Mouse (Mus musculus) urinary bladder, postnatal 25 days (tissue): ENCODE results near the gene Fancd2.

ENCODE experiments used
- DNase-seq: peaks from one replicate; pipeline ENCODE4 v3.0.0; 2022; ENCODE audit warnings: low spot score

Fancd2 gene

DNA sequence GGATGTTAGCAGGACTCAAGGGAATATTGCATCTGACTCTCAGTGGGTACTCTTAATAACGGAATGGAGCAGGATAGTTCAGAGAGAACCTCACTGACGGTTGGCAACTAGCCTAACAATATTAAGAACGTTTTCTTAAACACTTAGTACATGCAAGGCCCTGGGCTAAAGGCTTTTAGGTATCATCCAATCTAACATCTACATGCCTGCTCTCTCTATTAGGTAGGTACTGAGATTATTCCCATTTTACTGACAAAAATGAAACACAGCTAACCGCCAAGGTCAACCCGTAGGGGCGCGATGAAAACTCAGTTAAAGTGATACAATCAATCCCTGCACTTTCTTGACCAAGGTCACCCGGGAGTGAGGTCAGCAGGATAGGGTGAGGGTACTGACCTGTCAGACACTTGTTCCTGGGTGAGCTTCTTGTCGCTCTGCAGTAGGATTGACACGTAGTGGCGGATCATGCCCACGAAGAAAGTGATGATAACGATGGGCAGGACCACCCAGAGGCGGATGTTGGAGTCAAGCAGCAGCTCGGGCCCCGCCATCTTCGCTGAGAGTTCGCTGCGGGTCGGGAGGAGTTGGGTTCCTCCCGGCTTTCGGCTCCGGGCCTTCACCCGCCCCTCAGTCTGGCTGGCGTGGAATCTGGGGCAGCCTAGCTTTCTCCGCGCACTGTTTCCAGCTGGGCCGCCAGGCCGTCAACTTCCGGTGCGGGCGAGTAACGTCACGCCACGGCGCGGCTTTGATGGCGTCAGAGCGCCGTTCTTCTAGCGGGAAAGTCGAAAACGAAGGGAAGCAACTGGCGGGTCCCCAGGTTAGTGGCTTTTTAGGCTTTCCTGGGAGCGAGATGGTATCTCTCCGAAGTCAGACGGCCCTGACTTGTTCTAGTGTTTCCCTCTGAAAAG lies at the start of gene Fancd2, which contains the start of gene Emc3:
Gene Fancd2, plus strand, starts transcription at position 751 of the 908 bp plus-strand sequence.
Gene Emc3, minus strand, starts transcription at position 721 of the 908 bp plus-strand sequence.
- peak; percentile 94 for DNase-seq

DNA sequence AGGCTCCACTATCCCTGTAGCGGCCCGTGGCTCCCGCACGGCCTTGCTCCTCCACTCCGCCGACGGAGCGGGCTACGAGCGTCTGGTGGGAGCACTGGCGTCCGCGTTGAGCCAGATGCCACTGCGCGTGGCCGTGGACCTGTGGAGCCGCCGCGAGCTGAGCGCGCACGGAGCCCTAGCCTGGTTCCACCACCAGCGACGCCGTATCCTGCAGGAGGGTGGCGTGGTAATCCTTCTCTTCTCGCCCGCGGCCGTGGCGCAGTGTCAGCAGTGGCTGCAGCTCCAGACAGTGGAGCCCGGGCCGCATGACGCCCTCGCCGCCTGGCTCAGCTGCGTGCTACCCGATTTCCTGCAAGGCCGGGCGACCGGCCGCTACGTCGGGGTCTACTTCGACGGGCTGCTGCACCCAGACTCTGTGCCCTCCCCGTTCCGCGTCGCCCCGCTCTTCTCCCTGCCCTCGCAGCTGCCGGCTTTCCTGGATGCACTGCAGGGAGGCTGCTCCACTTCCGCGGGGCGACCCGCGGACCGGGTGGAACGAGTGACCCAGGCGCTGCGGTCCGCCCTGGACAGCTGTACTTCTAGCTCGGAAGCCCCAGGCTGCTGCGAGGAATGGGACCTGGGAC lies 48.9 kb upstream of the Fancd2 start:
- no peak for DNase-seq

GRCm38 (mm10) chr6:113483100-113483615 lies 48.3 kb upstream of the Fancd2 start, which contains the start of gene Creld1:
Creld1 (plus strand) TSS chr6:113483297.
- peak; percentile 83 for DNase-seq

- DNase-seq, result no peak
Measured at GRCm38 (mm10) chr6:113483729-113484128, 47.8 kb upstream of the Fancd2 start.

GRCm38 (mm10) chr6:113487125-113487576 lies 44.3 kb upstream of the Fancd2 start:
- DNase-seq, result no peak

GRCm38 (mm10) chr6:113489410-113489809 lies 42.1 kb upstream of the Fancd2 start:
- no peak for DNase-seq

- no peak for DNase-seq
Measured at GRCm38 (mm10) chr6:113492101-113492864, 39.2 kb upstream of the Fancd2 start.

- peak; percentile 85 for DNase-seq
Measured at GRCm38 (mm10) chr6:113494258-113494788, 37.2 kb upstream of the Fancd2 start.

DNA sequence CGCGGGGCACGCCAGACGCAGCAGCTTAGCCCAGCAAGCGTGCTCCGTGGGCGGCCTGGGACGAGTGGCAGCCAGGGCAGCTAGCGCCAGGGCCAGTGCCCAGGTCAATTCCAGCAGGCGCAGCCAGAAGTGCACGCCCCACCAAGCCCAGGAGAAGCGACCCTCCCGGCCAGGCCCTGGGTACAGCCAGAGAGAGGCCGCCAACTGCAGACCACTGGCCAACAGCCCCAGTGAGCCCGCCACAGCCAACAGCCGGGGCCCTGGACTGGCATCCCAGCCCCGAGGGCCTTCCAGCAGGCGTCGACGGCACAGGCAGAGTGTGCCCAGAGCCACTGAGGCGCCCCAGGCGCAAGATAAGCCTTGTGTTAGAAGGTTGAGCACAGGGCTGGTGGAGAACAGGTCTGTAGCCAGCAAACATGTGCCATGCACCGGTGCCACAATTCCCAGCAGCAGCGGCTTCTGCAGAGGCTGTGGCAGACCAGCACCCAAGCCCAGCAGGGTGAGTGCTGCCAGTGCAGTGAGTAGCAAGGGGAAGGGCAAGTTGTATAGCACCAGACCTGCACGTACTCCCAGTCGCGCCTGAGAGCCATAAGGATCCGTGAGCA lies 36.3 kb upstream of the Fancd2 start:
- no peak for DNase-seq

- DNase-seq, result no peak
Measured at GRCm38 (mm10) chr6:113499346-113499745, 32.1 kb upstream of the Fancd2 start.

- DNase-seq, result no peak
Measured at GRCm38 (mm10) chr6:113501388-113502084, 29.9 kb upstream of the Fancd2 start, which contains the start of gene Prrt3. Prrt3 (minus strand) TSS chr6:113501931.

DNA sequence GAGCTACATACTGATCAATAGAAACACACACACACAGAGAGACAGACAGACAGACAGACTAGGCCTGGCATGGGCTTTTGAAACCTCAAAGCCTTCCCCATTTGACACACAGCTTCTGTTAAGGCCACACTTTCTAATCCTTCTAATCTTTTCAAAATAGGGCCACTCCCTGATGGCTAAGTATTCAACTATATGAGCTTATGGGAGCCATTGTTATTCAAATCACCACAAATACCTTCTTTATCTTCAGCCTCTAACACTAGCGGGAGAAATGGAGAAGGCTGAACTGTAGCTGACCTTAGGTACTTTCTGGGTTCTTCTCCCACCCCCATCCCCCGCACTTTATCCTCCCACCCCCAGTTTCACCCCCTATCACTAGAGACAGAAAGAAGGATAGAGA lies 28.7 kb upstream of the Fancd2 start:
- DNase-seq, result no peak

DNA sequence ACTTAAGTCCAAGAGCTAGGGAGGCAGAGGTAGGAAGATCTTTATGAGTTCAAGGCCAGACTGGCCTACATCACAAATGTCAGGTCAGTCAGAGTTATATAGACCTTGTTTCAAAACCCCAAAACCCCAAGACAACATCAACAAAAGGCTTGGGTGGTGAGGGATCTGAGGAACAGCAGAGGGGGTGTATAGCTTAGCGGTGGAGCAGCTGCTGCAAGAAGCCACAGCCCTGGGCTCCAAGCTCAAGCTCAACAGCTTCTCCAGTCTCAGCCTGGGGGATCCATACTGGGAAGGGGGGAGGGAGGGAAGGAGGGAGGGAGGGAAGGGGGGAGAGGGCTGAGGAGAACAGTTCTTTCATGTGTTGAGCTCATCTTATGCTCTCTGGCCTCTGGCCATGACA lies 25.8 kb upstream of the Fancd2 start:
- no peak for DNase-seq

- no peak for DNase-seq
Measured at GRCm38 (mm10) chr6:113507130-113507529, 24.4 kb upstream of the Fancd2 start.

- no peak for DNase-seq
Measured at GRCm38 (mm10) chr6:113508272-113508946, 23.1 kb upstream of the Fancd2 start.

- DNase-seq, result no peak
Measured at GRCm38 (mm10) chr6:113508947-113509280, 22.6 kb upstream of the Fancd2 start.

DNA sequence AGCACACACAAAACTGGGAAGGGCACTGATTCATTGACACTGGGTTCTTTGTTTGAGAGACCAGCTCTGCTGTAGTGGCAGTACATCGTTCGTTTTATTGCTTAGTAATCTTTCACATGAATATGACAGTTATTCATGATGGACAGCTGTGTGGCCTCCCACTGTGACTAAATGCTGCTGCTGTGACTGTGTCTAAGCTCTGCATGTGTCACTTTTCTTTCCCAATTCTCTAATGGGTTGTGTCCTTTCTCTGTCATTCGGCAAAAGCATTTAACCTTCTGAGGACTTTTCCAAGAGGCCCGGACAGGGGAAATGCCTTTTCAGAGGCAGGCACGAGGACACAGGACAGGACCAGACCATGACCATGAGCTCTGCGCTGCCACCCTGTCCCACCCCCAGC lies 17.5 kb upstream of the Fancd2 start:
- no peak for DNase-seq

DNA sequence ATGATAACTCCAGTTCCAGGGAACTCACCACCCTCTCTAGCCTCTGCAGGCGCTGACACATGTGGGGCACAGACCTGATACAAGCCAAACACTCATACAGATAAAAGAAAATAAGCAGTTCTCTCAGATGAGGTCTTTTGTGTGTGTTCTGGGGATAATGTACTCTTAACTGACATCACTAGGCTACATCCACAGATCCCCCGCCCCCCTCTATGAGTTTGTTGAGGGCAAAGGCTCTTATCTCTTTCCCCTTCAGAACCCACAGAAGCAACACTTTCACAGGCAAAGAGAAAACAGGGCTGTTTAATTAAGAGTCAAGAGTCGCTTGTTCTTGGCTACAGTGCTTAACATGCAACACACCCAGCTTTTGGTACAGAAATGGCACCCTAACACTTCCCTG lies 16.9 kb upstream of the Fancd2 start:
- DNase-seq, result no peak

- no peak for DNase-seq
Measured at GRCm38 (mm10) chr6:113517434-113518080, 13.9 kb upstream of the Fancd2 start.

- DNase-seq, result no peak
Measured at GRCm38 (mm10) chr6:113522310-113522709, 9.2 kb upstream of the Fancd2 start.
